Mouse (Mus musculus): Measurements from ENCODE around the gene 9330182O14Rik. TPM values are rescaled to one million over a fixed set of nuclear protein-coding genes. Genes with fewer than 3 reads are reported as not detected.
A peak's percentile ranks its signal among the peaks of the same experiment; 100 is the strongest.

Gene 9330182O14Rik
- 0.73 TPM in 1 of 2 replicates, not detected in the other for polyA plus RNA-seq (2015; fragmentation: Nextera tagmentation; extraction: Ambion mirVana)

- peak; percentile 72 for DNase-seq (ENCODE audit: low spot score)
Measured at GRCm38 (mm10) chr15:40134152-40134792, at the start of gene 9330182O14Rik. 9330182O14Rik (plus strand) TSS chr15:40134365.

- DNase-seq (ENCODE audit: low spot score), result no peak
Measured at GRCm38 (mm10) chr15:40103304-40103703, 30.9 kb upstream of the 9330182O14Rik start.

GRCm38 (mm10) chr15:40105712-40106111 is 28.5 kb upstream of the 9330182O14Rik start:
- DNase-seq (ENCODE audit: low spot score), result no peak

- DNase-seq (ENCODE audit: low spot score), result no peak
Measured at GRCm38 (mm10) chr15:40113888-40114576, 20.1 kb upstream of the 9330182O14Rik start.

- DNase-seq (ENCODE audit: low spot score), result no peak
Measured at GRCm38 (mm10) chr15:40114600-40115271, 19.4 kb upstream of the 9330182O14Rik start.

GRCm38 (mm10) chr15:40116396-40116795 is 17.8 kb upstream of the 9330182O14Rik start:
- DNase-seq (ENCODE audit: low spot score), result no peak

GRCm38 (mm10) chr15:40124211-40124953 is 9.8 kb upstream of the 9330182O14Rik start:
- no peak for DNase-seq (ENCODE audit: low spot score)

GRCm38 (mm10) chr15:40129496-40129895 is 4.7 kb upstream of the 9330182O14Rik start:
- DNase-seq (ENCODE audit: low spot score), result no peak

- peak; percentile 74 for DNase-seq (ENCODE audit: low spot score)
Measured at GRCm38 (mm10) chr15:40130880-40131478, 3.2 kb upstream of the 9330182O14Rik start.

- DNase-seq (ENCODE audit: low spot score), result no peak
Measured at GRCm38 (mm10) chr15:40132408-40132807, 1.8 kb upstream of the 9330182O14Rik start.

GRCm38 (mm10) chr15:40144221-40144620 is 10.1 kb downstream of the 9330182O14Rik start:
- peak; percentile 49 for DNase-seq (ENCODE audit: low spot score)

- no peak for DNase-seq (ENCODE audit: low spot score)
Measured at GRCm38 (mm10) chr15:40157683-40158082, 23.5 kb downstream of the 9330182O14Rik start.

GRCm38 (mm10) chr15:40166560-40167275 is 32.6 kb downstream of the 9330182O14Rik start:
- DNase-seq (ENCODE audit: low spot score), result peak; percentile 41

- DNase-seq (ENCODE audit: low spot score), result no peak
Measured at GRCm38 (mm10) chr15:40167276-40168139, 33.3 kb downstream of the 9330182O14Rik start.

GRCm38 (mm10) chr15:40168140-40168688 is 34.0 kb downstream of the 9330182O14Rik start:
- no peak for DNase-seq (ENCODE audit: low spot score)

- no peak for DNase-seq (ENCODE audit: low spot score)
Measured at GRCm38 (mm10) chr15:40169061-40169460, 34.9 kb downstream of the 9330182O14Rik start.

- DNase-seq (ENCODE audit: low spot score), result no peak
Measured at GRCm38 (mm10) chr15:40169705-40170104, 35.5 kb downstream of the 9330182O14Rik start.

GRCm38 (mm10) chr15:40179423-40179822 is 45.3 kb downstream of the 9330182O14Rik start:
- no peak for DNase-seq (ENCODE audit: low spot score)

- no peak for DNase-seq (ENCODE audit: low spot score)
Measured at GRCm38 (mm10) chr15:40187017-40187416, 52.9 kb downstream of the 9330182O14Rik start.

Data from thymus, postnatal 0 days (tissue).